Mouse (Mus musculus) olfactory bulb, adult 2 months (tissue): ENCODE results near the gene Lag3.

ENCODE experiments used
- CTCF ChIP-seq: fragments of 200-500 bp; IDR thresholded peaks from 2 replicates; pipeline ENCODE4 v1.5.1; 2012; ENCODE audit warnings: low read depth, mild to moderate bottlenecking, low read length, moderate library complexity; ENCODE audit not compliant: insufficient read depth
- POLR2A ChIP-seq: fragments of 200-500 bp; IDR thresholded peaks from 2 replicates; pipeline ENCODE4 v1.6.1; 2012; ENCODE audit warnings: mild to moderate bottlenecking, low read depth, low read length, moderate library complexity; ENCODE audit not compliant: insufficient read depth

DNA sequence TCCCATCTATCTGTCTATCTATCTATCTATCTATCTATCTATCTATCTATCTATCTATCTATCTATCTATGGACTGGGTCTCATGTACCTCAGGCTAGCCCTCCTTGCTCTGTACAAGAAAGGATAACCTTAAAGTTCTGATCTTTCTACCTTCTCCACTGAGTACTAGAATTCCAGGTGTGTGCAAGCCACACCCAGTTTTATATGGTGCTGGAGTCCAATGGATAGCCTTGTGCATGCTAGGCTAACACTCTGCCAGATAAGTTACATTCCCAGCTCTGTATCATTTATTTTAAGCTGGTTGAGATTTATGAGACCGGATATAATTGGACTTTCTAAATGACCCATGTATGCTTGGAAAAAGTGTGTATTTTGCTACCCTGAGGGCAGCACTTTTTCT is 30.2 kb upstream of the Lag3 start:
- TF ChIP-seq CTCF, result no peak
- TF ChIP-seq POLR2A, result no peak
